Mouse (Mus musculus): Measurements from ENCODE around the gene Gm11563. TPM values are rescaled to one million over a fixed set of nuclear protein-coding genes. Genes with fewer than 3 reads are reported as not detected.

The Gm11563 gene
- polyA plus RNA-seq, 1 experiment: not detected

GRCm38 (mm10) chr11:99609126-99609525 lies 49.6 kb downstream of the Gm11563 start:
- Histone ChIP-seq H3K4me1 (ENCODE audit: control insufficient read depth, insufficient read depth, insufficient read length) (no peaks in the 10 kb centered on the region), H3K27ac (ENCODE audit: insufficient read depth, low read length) (no peak overlapping the region), H3K4me3 (ENCODE audit: extremely low read depth, insufficient read depth, insufficient read length) (no peak overlapping the region), H3K36me3 (ENCODE audit: control insufficient read depth, insufficient read depth, low read length) (no peaks in the 10 kb centered on the region), H3K27me3 (ENCODE audit: control insufficient read depth, insufficient read depth, low read length) (no peaks in the 10 kb centered on the region)
- TF ChIP-seq POLR2A (IDR thresholded peaks at IDR 0.05; ENCODE audit: low read depth, low read length) (no peak), CTCF (IDR thresholded peaks at IDR 0.05; ENCODE audit: extremely low read depth, insufficient read depth, insufficient read length, insufficient replicate concordance) (no peak)
- no peak for DNase-seq (ENCODE audit: low read depth in 1 of 2, low spot score in 2 of 2)
- 58% methylated on average over 1 of the region's 1 CpGs for WGBS

Other genes with a start within 250 kb of the Gm11563 start
- 0.05 TPM in 1 of 2 replicates, not detected in the other for gene Krt12, start 236.7 kb downstream of the Gm11563 start, polyA plus RNA-seq (2012; rRNA removed)
- gene Krt20, start 220.8 kb downstream of the Gm11563 start, polyA plus RNA-seq (2012; rRNA removed): 0.16 TPM in 2 replicates
- gene Krt23, start 165.8 kb downstream of the Gm11563 start, polyA plus RNA-seq (2012; rRNA removed): 0.06 and 0.14 TPM in 2 replicates
- gene Krt39, start 137.6 kb downstream of the Gm11563 start, polyA plus RNA-seq (2012; rRNA removed): not detected in 2 replicates
- not detected in 2 replicates for gene Krt40, start 115.8 kb downstream of the Gm11563 start, polyA plus RNA-seq (2012; rRNA removed)
- gene Krtap3-3, start 108.1 kb downstream of the Gm11563 start, polyA plus RNA-seq (2012; rRNA removed): not detected in 2 replicates
- not detected in 2 replicates for gene Krtap3-2, start 102.1 kb downstream of the Gm11563 start, polyA plus RNA-seq (2012; rRNA removed)
- gene Gm11939, start 99.5 kb downstream of the Gm11563 start, polyA plus RNA-seq (2012; rRNA removed): not detected in 2 replicates
- not detected in 2 replicates for gene Krtap3-1, start 92.3 kb downstream of the Gm11563 start, polyA plus RNA-seq (2012; rRNA removed)
- gene Krtap1-5, start 77.9 kb downstream of the Gm11563 start, polyA plus RNA-seq (2012; rRNA removed): not detected in 2 replicates
- gene Krtap1-4, start 75.3 kb downstream of the Gm11563 start, polyA plus RNA-seq (2012; rRNA removed): not detected in 2 replicates
- not detected in 2 replicates for gene Krtap1-3, start 67.6 kb downstream of the Gm11563 start, polyA plus RNA-seq (2012; rRNA removed)
- gene Krtap9-3, start 60.9 kb downstream of the Gm11563 start, polyA plus RNA-seq (2012; rRNA removed): not detected in 2 replicates
- not detected in 2 replicates for gene Gm11938, start 55.7 kb downstream of the Gm11563 start, polyA plus RNA-seq (2012; rRNA removed)
- gene Gm11937, start 48.8 kb downstream of the Gm11563 start, polyA plus RNA-seq (2012; rRNA removed): not detected in 2 replicates
- gene Krtap2-4, start 44.1 kb downstream of the Gm11563 start, polyA plus RNA-seq (2012; rRNA removed): not detected in 2 replicates
- not detected in 2 replicates for gene Gm11562, start 38.5 kb downstream of the Gm11563 start, polyA plus RNA-seq (2012; rRNA removed)
- not detected in 2 replicates for gene Krtap4-1, start 30.7 kb downstream of the Gm11563 start, polyA plus RNA-seq (2012; rRNA removed)
- gene Krtap4-2, start 23.9 kb downstream of the Gm11563 start, polyA plus RNA-seq (2012; rRNA removed): not detected in 2 replicates
- gene Krtap4-7, start 14.9 kb downstream of the Gm11563 start, polyA plus RNA-seq (2012; rRNA removed): not detected in 2 replicates
- not detected in 2 replicates for gene Gm11555, start 8.7 kb downstream of the Gm11563 start, polyA plus RNA-seq (2012; rRNA removed)
- not detected in 2 replicates for gene Krtap4-6, start 7.0 kb upstream of the Gm11563 start, polyA plus RNA-seq (2012; rRNA removed)
- gene Gm14190, start 31.8 kb upstream of the Gm11563 start, polyA plus RNA-seq (2012; rRNA removed): not detected in 2 replicates
- gene Gm14180, start 75.3 kb upstream of the Gm11563 start, polyA plus RNA-seq (2012; rRNA removed): not detected in 2 replicates
- gene Gm11595, start 114.0 kb upstream of the Gm11563 start, polyA plus RNA-seq (2012; rRNA removed): not detected in 2 replicates
- not detected in 2 replicates for gene Krtap4-8, start 121.7 kb upstream of the Gm11563 start, polyA plus RNA-seq (2012; rRNA removed)
- gene Krtap4-9, start 126.2 kb upstream of the Gm11563 start, polyA plus RNA-seq (2012; rRNA removed): not detected in 2 replicates
- not detected in 2 replicates for gene Gm11596, start 134.5 kb upstream of the Gm11563 start, polyA plus RNA-seq (2012; rRNA removed)
- gene Gm11569, start 140.0 kb upstream of the Gm11563 start, polyA plus RNA-seq (2012; rRNA removed): not detected in 2 replicates
- gene Gm11554, start 145.5 kb upstream of the Gm11563 start, polyA plus RNA-seq (2012; rRNA removed): not detected in 2 replicates
- not detected in 2 replicates for gene Krtap4-13, start 150.9 kb upstream of the Gm11563 start, polyA plus RNA-seq (2012; rRNA removed)
- gene Gm11564, start 156.7 kb upstream of the Gm11563 start, polyA plus RNA-seq (2012; rRNA removed): not detected in 2 replicates
- not detected in 2 replicates for gene 2300003K06Rik, start 179.1 kb upstream of the Gm11563 start, polyA plus RNA-seq (2012; rRNA removed)
- gene Krtap4-16, start 192.6 kb upstream of the Gm11563 start, polyA plus RNA-seq (2012; rRNA removed): not detected in 2 replicates
- gene Gm11568, start 199.0 kb upstream of the Gm11563 start, polyA plus RNA-seq (2012; rRNA removed): not detected in 2 replicates
- not detected in 2 replicates for gene Gm11559, start 205.5 kb upstream of the Gm11563 start, polyA plus RNA-seq (2012; rRNA removed)
- gene Krtap9-1, start 214.4 kb upstream of the Gm11563 start, polyA plus RNA-seq (2012; rRNA removed): not detected in 2 replicates
- not detected in 2 replicates for gene Gm11567, start 220.2 kb upstream of the Gm11563 start, polyA plus RNA-seq (2012; rRNA removed)
- gene Krtap31-1, start 249.0 kb upstream of the Gm11563 start, polyA plus RNA-seq (2012; rRNA removed): not detected in 2 replicates

All from spleen, adult 2 months (tissue).